Mouse (Mus musculus): ENCODE measurements around the gene Folr1.
A peak's percentile ranks its signal among the peaks of the same experiment; 100 is the strongest.

Folr1 gene

GRCm38 (mm10) chr7:101833352-101833751 is 37.2 kb downstream of the Folr1 start:
- no peak for DNase-seq (ENCODE audit: low read depth, low spot score)

DNA sequence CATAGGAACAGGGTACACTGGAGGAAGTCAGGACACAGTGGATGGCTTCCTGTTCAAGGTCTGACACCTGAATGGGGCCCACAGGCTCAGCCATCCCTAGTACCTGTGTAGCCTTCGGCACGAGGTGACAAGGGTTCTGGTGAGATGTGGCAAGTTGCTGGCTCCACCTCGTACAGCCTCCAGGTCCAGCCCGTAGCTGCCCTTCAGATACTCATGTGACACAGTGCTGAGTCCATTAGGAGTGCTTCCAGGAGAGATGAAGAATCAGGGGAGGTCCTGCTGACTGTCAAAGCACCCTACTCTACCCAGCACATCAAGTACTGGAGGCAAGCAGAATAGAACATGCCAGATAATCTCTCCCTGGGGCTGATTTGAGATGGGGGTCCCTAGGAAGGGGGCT is 38.2 kb downstream of the Folr1 start:
- DNase-seq (ENCODE audit: low read depth, low spot score): no peak

DNA sequence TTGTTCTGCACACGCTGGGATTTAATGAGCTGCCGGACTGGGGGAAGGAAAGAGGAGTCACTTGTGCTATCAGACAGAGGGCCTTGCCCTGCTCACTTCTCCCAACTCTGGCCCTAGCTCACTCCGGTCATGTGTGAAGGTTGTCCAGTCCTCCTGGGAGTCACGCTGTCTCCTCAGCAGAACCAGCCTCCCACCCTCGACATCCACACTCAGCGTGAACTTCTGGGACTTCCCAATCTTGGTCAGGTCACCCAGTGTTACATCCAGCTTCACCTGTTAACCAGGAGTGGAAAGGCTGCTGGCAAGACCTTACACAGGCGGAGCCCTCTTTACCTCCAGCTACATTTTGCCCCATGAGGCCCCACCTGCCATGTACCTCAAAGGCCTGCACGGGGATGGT is 39.2 kb downstream of the Folr1 start:
- DNase-seq (ENCODE audit: low read depth, low spot score): no peak

GRCm38 (mm10) chr7:101830373-101830772 is 40.2 kb downstream of the Folr1 start:
- no peak for DNase-seq (ENCODE audit: low read depth, low spot score)

- DNase-seq (ENCODE audit: low read depth, low spot score): no peak
Observed at GRCm38 (mm10) chr7:101823758-101824630, 46.6 kb downstream of the Folr1 start.

DNA sequence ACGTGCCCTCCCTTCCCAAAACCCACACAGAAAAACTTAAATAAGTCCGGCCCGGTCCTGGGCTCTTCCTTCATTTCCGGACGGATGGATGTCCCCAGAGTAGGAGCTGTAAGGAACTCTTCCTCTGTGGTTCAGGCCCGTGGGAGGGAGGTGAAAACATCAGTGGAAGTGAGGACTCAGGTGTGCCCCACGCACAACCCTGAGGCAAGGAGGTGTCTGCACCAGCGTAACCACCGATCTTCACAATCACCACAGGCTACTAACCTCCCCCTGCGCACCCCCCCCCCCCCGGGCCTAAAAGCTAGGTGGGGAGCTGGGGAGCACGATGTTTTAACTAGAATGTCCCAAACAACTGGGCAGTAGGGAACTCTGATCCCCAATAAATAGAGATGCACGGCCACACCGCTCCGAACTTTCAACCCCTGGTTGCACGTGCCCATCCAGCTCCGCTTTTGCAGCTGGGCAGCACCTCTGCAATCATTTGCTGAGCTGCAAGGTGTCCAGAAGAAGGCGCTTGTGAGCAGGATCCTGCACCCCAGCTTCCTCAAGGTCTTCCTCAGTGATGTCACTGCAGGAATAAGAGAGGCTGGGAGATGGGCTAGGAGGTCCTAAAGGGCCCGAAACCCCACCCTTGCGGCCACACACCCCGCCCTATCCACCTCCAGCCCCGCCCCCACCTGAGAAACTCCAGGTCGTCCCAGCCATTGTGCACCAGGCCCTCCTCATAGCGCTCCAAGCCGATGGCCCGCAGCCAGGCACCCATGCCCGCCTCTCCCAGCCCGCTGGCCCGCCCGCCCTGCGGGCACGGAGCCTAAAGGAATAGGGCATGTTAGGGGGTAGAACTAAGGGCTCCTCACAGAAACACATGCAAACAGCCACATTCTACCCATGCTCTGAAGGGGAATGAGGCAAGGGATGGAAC is 47.5 kb downstream of the Folr1 start:
- no peak for DNase-seq (ENCODE audit: low read depth, low spot score)

- DNase-seq (ENCODE audit: low read depth, low spot score): peak; percentile 46
Observed at GRCm38 (mm10) chr7:101821571-101822501, 48.8 kb downstream of the Folr1 start.

- DNase-seq (ENCODE audit: low read depth, low spot score): peak; percentile 25
Observed at GRCm38 (mm10) chr7:101820295-101821030, 50.1 kb downstream of the Folr1 start.

- no peak for DNase-seq (ENCODE audit: low read depth, low spot score)
Observed at GRCm38 (mm10) chr7:101817861-101818401, 52.7 kb downstream of the Folr1 start, which contains the start of gene Phox2a. Gene Phox2a (plus strand): TSS chr7:101818313.

Data from CD4-positive helper T cell, adult 2 months (primary cell).